Mouse (Mus musculus): ENCODE results near the gene Pgghg. TPM values are rescaled to one million over a fixed set of nuclear protein-coding genes. Genes with fewer than 3 reads are reported as not detected.

Gene Pgghg
- polyA plus RNA-seq, 1 experiment, result 15.1 TPM

DNA sequence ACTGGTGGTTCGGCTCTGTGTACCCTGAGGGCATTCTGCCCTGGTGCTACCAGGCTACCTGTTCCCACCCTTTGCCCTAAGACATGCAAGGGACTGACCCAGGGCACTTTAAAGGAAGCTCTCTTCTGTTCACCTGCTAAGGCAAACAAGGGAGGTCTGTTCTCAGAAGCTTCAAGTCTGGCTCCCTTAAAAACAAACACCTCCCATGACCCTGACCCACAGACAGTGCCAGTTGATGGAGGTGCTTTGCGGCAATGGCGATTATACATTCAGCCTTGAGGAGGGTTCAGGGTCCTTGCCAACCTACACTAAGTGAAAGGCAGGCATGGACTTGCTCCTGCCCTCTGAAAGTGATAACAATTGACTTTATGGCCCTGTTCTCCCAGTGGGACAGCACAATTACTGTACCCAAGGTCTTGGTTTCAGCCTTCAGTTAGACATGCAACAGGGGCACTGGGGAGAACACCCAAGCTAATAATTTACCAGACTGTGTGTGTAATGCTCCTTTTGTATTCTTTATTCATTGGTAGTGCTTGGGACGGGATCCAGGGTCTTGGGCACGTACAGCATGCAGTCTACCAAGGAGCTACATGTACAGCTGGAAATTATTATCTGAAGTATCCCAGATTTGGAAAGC, 28.2 kb upstream of the Pgghg start:
- Histone ChIP-seq H3K27ac (ENCODE audit: insufficient read depth, low read depth, low read length) (peak overlapping the region; percentile 96), H3K4me3 (ENCODE audit: low read depth, low read length) (no peak overlapping the region), H3K36me3 (ENCODE audit: control insufficient read depth, insufficient read depth, low read length) (no peaks in the 10 kb centered on the region), H3K4me1 (ENCODE audit: control insufficient read depth, insufficient read depth, insufficient read length, low read length) (peaks cover 26% of the 10 kb centered on the region), H3K27me3 (ENCODE audit: control insufficient read depth, insufficient read depth, low read length) (no peaks in the 10 kb centered on the region)
- TF ChIP-seq POLR2A (IDR thresholded peaks at IDR 0.05; ENCODE audit: low read depth, low read length) (0 out of 2 replicates have a peak, but pooled peaks have one; percentile 16), CTCF (IDR thresholded peaks at IDR 0.05; ENCODE audit: extremely low read depth, insufficient read length, insufficient replicate concordance, low read depth, low read length) (no peak)
- 28% methylated on average over 5 of the region's 5 CpGs for WGBS

DNA sequence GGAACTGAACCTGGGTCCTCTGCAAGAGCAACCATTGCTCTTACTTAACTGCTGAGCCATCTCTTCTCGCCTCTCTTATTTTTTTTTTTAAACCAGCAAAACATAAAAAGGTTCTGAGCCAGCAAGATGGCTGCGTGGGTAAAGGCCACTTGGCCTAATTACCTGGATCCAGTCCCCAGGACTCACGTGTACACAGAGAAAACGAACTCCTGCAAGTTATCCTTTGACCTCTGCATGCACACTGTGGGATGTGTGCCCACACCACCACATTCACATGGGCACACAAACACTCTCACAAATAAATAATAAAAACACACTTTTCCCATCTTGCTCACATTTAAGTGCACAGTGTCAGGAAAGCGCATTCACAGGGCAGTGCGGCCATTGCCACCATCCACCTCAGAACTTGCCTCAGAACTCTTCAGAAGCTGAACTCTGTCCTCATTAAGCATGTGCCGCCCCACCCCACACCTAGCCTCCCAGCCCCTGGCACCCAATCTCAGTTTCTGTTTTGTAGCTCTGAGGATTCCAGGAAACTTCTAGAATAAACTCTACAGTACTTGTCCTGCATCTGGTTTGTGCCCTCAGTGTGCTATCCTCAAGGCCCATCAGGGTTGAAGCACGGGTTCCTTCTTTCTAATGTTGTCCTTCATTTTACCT, 27.0 kb upstream of the Pgghg start:
- H3K27me3 ChIP-seq (ENCODE audit: control insufficient read depth, insufficient read depth, low read length), result no peaks in the 10 kb centered on the region
- peaks cover 32% of the 10 kb centered on the region; the same call in 1 of the 2 replicates for H3K4me1 ChIP-seq (ENCODE audit: control insufficient read depth, insufficient read depth, insufficient read length, low read length)
- TF ChIP-seq CTCF (IDR thresholded peaks at IDR 0.05; ENCODE audit: extremely low read depth, insufficient read length, insufficient replicate concordance, low read depth, low read length) (no peak), POLR2A (IDR thresholded peaks at IDR 0.05; ENCODE audit: low read depth, low read length) (no peak)
- WGBS, result 34% methylated on average over 8 of the region's 8 CpGs
- H3K36me3 ChIP-seq (ENCODE audit: control insufficient read depth, insufficient read depth, low read length), result no peaks in the 10 kb centered on the region
- H3K27ac ChIP-seq (ENCODE audit: insufficient read depth, low read depth, low read length), result peak overlapping the region; percentile 96
- no peak overlapping the region for H3K4me3 ChIP-seq (ENCODE audit: low read depth, low read length)

DNA sequence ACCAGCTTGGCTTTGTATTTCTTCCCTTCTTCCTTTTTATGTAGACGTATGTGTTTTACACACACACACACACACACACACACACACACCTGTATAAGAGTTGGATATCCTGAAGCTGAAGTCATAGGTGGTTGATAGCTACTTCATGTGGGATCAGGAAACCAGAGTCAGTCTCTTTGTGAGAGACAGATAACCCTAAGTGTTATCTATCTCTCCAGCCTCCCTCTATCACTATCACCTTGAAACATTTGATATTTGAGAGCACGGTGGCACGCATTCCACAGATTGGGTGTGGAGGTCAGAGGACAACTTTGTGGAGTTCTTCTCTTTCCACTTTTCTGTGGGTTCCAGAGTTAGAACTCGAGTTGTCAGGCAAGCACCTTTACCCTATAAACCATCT, 21.3 kb upstream of the Pgghg start:
- Histone ChIP-seq H3K4me3 (ENCODE audit: low read depth, low read length) (no peak overlapping the region), H3K27ac (ENCODE audit: insufficient read depth, low read depth, low read length) (peak overlapping the region; percentile 87), H3K27me3 (ENCODE audit: control insufficient read depth, insufficient read depth, low read length) (no peaks in the 10 kb centered on the region), H3K4me1 (ENCODE audit: control insufficient read depth, insufficient read depth, insufficient read length, low read length) (peaks cover 30% of the 10 kb centered on the region), H3K36me3 (ENCODE audit: control insufficient read depth, insufficient read depth, low read length) (peaks cover 22% of the 10 kb centered on the region)
- WGBS, result 22% methylated on average over 4 of the region's 4 CpGs
- TF ChIP-seq CTCF (IDR thresholded peaks at IDR 0.05; ENCODE audit: extremely low read depth, insufficient read length, insufficient replicate concordance, low read depth, low read length), result no peak
- no peak for TF ChIP-seq POLR2A (IDR thresholded peaks at IDR 0.05; ENCODE audit: low read depth, low read length)

DNA sequence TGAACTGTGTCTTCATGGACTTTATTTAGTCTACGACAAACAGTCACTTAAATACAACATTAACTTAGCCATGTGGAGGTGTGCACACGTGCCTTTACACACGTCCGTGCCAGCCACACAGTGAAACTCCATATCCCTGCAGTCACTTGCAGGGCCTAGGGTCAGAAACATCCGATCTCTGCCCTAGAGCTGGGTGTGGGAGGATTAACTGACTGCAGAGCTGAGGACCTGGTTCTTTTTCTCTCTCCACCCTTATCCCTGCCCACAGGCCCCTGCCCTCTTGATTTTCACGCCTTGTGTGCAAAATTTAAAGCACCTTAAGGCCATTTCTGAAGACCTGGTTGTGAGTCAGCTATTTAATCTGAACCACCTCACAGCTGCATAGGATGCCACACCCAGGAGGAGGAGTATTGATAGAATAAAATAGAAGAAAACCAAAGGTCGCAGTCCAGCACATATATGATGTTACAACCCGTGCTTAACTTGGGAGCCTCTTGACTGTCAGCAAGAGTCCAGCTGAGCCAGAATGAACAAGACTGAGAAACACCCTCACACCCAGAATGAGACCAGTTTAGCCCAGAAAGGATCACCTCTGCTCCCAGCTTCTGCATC, 20.7 kb upstream of the Pgghg start, which contains the start of gene Nlrp6:
Nlrp6 (plus strand) TSS at position 485 of the 612 bp plus-strand sequence.
- H3K27ac ChIP-seq (ENCODE audit: insufficient read depth, low read depth, low read length), result peak within 1 kb of the TSS; percentile 92
- peaks cover 28% of the 10 kb centered on the region for H3K4me1 ChIP-seq (ENCODE audit: control insufficient read depth, insufficient read depth, insufficient read length, low read length)
- H3K4me3 ChIP-seq (ENCODE audit: low read depth, low read length), result peak within 1 kb of the TSS; percentile 68
- 26% methylated on average over 8 of the region's 8 CpGs for WGBS
- TF ChIP-seq CTCF (IDR thresholded peaks at IDR 0.05; ENCODE audit: extremely low read depth, insufficient read length, insufficient replicate concordance, low read depth, low read length), result no peak
- TF ChIP-seq POLR2A (IDR thresholded peaks at IDR 0.05; ENCODE audit: low read depth, low read length), result 0 out of 2 replicates have a peak, but pooled peaks have one; percentile 10
- H3K27me3 ChIP-seq (ENCODE audit: control insufficient read depth, insufficient read depth, low read length), result no peaks in the 10 kb centered on the region
- H3K36me3 ChIP-seq (ENCODE audit: control insufficient read depth, insufficient read depth, low read length), result peaks cover 28% of the 10 kb centered on the region

DNA sequence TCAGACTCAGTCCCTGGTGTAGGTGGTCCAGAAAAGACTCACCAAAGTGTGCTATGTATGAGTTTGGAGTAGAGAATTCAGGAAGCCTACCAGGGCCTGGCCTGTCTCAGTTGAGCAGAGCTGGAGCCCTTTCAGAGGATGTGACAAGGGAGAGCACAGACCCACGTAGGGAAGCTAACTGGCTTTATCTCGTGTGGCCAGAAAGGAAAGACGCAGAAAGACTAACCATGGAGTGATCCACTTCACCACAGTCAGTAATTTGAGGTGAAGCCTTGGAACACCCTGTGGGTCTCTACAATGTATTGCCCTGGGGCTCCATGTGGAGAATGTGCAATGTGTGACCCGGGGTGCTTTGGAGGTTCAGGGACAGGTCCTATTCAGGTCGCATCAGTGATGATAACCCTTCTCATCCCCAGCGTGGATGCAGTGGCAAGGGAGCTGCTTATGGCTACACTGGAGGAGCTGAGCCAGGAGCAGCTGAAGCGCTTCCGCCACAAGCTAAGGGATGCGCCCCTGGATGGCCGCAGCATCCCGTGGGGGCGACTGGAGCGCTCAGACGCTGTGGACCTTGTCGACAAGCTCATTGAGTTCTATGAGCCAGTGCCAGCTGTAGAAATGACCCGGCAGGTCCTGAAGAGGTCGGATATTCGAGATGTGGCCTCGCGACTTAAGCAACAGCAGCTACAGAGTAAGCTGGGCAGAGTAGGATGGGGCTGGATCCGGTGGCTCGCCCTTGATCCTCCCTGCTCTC, 19.8 kb upstream of the Pgghg start:
- Histone ChIP-seq H3K27ac (ENCODE audit: insufficient read depth, low read depth, low read length) (peak overlapping the region; percentile 92), H3K36me3 (ENCODE audit: control insufficient read depth, insufficient read depth, low read length) (peaks cover 36% of the 10 kb centered on the region), H3K4me1 (ENCODE audit: control insufficient read depth, insufficient read depth, insufficient read length, low read length) (peaks cover 26% of the 10 kb centered on the region), H3K27me3 (ENCODE audit: control insufficient read depth, insufficient read depth, low read length) (no peaks in the 10 kb centered on the region), H3K4me3 (ENCODE audit: low read depth, low read length) (peak overlapping the region; percentile 68)
- WGBS, result 16% methylated on average over 22 of the region's 22 CpGs
- TF ChIP-seq POLR2A (IDR thresholded peaks at IDR 0.05; ENCODE audit: low read depth, low read length) (no peak), CTCF (IDR thresholded peaks at IDR 0.05; ENCODE audit: extremely low read depth, insufficient read length, insufficient replicate concordance, low read depth, low read length) (0 out of 2 replicates have a peak, but pooled peaks have one; percentile 2)

DNA sequence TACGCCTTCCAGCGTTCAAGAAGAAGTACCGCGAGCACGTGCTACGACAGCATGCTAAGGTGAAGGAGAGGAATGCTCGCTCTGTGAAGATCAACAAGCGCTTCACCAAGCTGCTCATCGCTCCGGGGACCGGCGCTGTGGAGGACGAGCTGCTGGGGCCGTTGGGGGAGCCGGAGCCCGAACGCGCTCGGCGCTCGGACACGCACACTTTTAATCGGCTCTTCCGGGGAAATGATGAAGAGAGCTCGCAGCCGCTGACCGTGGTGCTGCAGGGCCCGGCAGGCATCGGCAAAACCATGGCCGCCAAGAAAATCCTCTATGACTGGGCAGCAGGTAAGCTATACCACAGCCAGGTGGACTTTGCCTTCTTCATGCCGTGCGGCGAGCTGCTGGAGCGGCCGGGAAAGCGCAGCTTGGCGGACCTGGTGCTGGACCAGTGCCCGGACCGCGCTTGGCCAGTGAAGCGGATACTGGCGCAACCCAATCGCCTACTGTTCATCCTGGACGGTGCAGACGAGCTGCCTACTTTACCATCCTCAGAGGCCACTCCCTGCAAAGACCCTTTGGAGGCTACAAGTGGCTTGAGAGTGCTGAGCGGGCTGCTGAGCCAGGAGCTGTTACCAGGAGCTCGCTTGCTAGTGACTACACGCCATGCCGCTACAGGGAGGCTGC, 18.7 kb upstream of the Pgghg start:
- peaks cover 45% of the 10 kb centered on the region for H3K36me3 ChIP-seq (ENCODE audit: control insufficient read depth, insufficient read depth, low read length)

More for the DNA sequence above, 18.7 kb upstream of the Pgghg start:
- TF ChIP-seq POLR2A (IDR thresholded peaks at IDR 0.05; ENCODE audit: low read depth, low read length), result no peak; the same call in 1 of the 2 replicates
- no peak for TF ChIP-seq CTCF (IDR thresholded peaks at IDR 0.05; ENCODE audit: extremely low read depth, insufficient read length, insufficient replicate concordance, low read depth, low read length)
- H3K27me3 ChIP-seq (ENCODE audit: control insufficient read depth, insufficient read depth, low read length), result no peaks in the 10 kb centered on the region
- H3K4me3 ChIP-seq (ENCODE audit: low read depth, low read length), result peak overlapping the region; percentile 68
- peaks cover 30% of the 10 kb centered on the region for H3K4me1 ChIP-seq (ENCODE audit: control insufficient read depth, insufficient read depth, insufficient read length, low read length)
- H3K27ac ChIP-seq (ENCODE audit: insufficient read depth, low read depth, low read length), result peak overlapping the region; percentile 92
- under 1% methylated on average over 49 of the region's 49 CpGs for WGBS

Data from small intestine, adult 2 months (tissue).